9 mouse cellular contexts compared by ENCODE assay signal in the genomic region with DNA sequence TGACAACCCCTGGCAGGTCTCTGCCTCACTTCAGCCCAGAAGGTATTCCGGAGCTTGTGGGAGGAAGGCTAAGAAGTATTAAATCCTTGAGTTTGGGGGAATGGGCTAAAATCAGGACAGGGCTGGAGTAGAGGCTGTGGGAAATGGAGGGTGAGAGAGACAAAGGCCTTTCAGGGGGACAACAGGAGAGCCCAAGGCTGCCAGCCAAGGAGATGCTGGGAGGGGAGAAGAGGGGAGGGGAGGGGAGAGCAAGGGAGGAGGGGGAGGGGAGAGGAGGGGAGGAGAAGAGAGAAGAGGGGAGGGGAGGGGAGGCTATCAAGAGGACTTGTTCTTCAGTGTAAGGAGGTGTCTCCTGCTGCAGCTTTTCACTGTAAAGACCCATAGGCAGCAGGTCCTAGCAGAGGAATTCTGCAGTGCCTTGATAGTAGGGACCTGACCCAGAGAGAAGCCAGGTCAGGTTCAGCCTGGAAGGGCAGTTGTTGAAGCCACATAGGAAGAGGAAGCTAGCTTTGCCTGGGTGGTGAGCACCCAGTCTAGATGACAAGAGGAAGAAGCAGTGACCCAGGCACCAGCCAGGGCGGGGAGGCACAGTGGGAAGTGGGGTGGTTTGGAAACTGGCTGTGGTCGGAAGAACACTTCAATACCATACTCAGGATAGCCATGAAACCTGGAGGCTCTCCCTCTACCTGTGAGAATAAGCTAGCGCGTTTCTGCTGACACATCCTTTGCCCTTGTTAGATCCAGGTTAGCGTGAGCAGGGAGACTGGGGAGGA. TPM values are rescaled to one million over a fixed set of nuclear protein-coding genes. Genes with fewer than 3 reads are reported as not detected.
DNase-seq lines count a peak whose midpoint lies in the region; ATAC-seq and TF ChIP-seq lines count a peak whose summit lies in the region.
"Had no signal": no experiment of that assay in that cellular context is flagged by ENCODE, and none has a peak within 500 bp of the region (broad histone marks: within the 10 kb centered on the region; RNA-seq: fewer than 3 reads in every experiment).

No protein-coding gene starts in this region.

- H3K36me3 ChIP-seq in hindbrain, embryonic 13.5 days = no peaks in the 10 kb centered on the region

- H3K4me1 ChIP-seq in hindbrain, embryonic 13.5 days (replicated peaks) = peaks cover 61% of the 10 kb centered on the region

- 0 out of 2 replicates have a peak overlapping the region, but pooled peaks have one; percentile 5 for H3K27ac ChIP-seq in layer of hippocampus, adult 2 months
- H3K27ac ChIP-seq in hindbrain, embryonic 13.5 days = peak overlapping the region; percentile 50; the same call in 1 of the 2 replicates
- H3K27ac ChIP-seq: liver, embryonic 14.5 days had no signal

- H3K4me2 ChIP-seq in hindbrain, embryonic 13.5 days = no peak overlapping the region

- no peak overlapping the region for H3K9ac ChIP-seq in hindbrain, embryonic 13.5 days
- H3K9ac ChIP-seq: liver, embryonic 14.5 days had no signal

- WGBS in hindbrain, embryonic 13.5 days = 84% methylated on average over 6 of the region's 6 CpGs

- DNase-seq in layer of hippocampus, adult 2 months (ENCODE audit: low spot score in 2 of 2) = no peak
- DNase-seq in layer of hippocampus, adult 18-20 months (ENCODE audit: low spot score in 2 of 2) = no peak
- DNase-seq in T-cell, adult 2 months (ENCODE audit: low spot score) = peak; percentile 37
- peak; percentile 39 for DNase-seq in spleen, adult 12 weeks (ENCODE audit: low spot score)
- DNase-seq in MN1 (ENCODE audit: low spot score) = no peak
- no peak for DNase-seq in layer of hippocampus, postnatal 36 days

- ATAC-seq in hindbrain, embryonic 13.5 days (ENCODE audit: low FRiP score) = 0 out of 2 replicates have a peak, but pooled peaks have one; percentile 40
- ATAC-seq in erythroblast, adult 5-6 weeks (replicated peaks; ENCODE audit: low FRiP score, poor library complexity, severe bottlenecking) = no peak

- no peak overlapping the region for H3K4me3 ChIP-seq in layer of hippocampus, adult 2 months
- H3K4me3 ChIP-seq in hindbrain, embryonic 13.5 days = no peak overlapping the region

- TF ChIP-seq CTCF in layer of hippocampus, adult 2 months (conservative IDR thresholded peaks at IDR 0.05) = no peak

- H3K9me3 ChIP-seq in hindbrain, embryonic 13.5 days = no peaks in the 10 kb centered on the region

- no peaks in the 10 kb centered on the region for H3K27me3 ChIP-seq in hindbrain, embryonic 13.5 days

RNA-seq across cellular contexts. Expression of a gene that starts 7.0 kb away (rescaled TPM):
- total RNA-seq in layer of hippocampus, adult 2 months (2021) = 10 to 100 TPM; 24.6 to 28.8 TPM
- 10 to 100 TPM; 21.1 to 21.4 TPM for total RNA-seq in layer of hippocampus, adult 18-20 months (2021)
- polyA plus RNA-seq in hindbrain, embryonic 13.5 days (2015; fragmentation: Nextera tagmentation; extraction: Ambion mirVana) = 10.2 and 10.6 TPM in 2 replicates
- total RNA-seq in layer of hippocampus, postnatal 36 days (2021) = 10 to 100 TPM; 21.8 to 26.4 TPM
- 3.7 and 7.5 TPM in 2 replicates for total RNA-seq in erythroblast, adult 5-6 weeks (2015; ENCODE audit: low replicate concordance)
- total RNA-seq in erythroblast, adult 5-6 weeks (2017; ENCODE audit: low replicate concordance) = 2.4 and 6.4 TPM in 2 replicates

Comparison
In these comparisons a context has a peak if more than half of its experiments do, and no peak if none do; other contexts are left out.
1. DNase-seq: peak in T-cell, adult 2 months (single experiment) and spleen, adult 12 weeks (single experiment); none in layer of hippocampus, adult 2 months (0 of 2), layer of hippocampus, adult 18-20 months (0 of 2), MN1 (single experiment) and layer of hippocampus, postnatal 36 days (0 of 2).